Mouse (Mus musculus): ENCODE results near the gene Tbce. TPM values are rescaled to one million over a fixed set of nuclear protein-coding genes. Genes with fewer than 3 reads are reported as not detected.
"Not testable (repeated sequence)": the region's sequence is repeated elsewhere in the genome, so short reads cannot be mapped to it uniquely, and the experiment has no call there.

The Tbce gene
- polyA plus RNA-seq, 1 experiment from 2014 or later: 34.5 TPM

GRCm38 (mm10) chr13:14062209-14063012 lies 23.0 kb upstream of the Tbce start:
- Histone ChIP-seq H3K9me3 (no peaks in the 10 kb centered on the region), H3K27ac (replicated peaks) (peak overlapping the region; percentile 97), H3K4me1 (peaks cover 37% of the 10 kb centered on the region), H3K4me3 (peak overlapping the region; percentile 99), H3K4me2 (peak overlapping the region; percentile 89), H3K9ac (peak overlapping the region; percentile 93), H3K27me3 (replicated peaks) (no peaks in the 10 kb centered on the region), H3K36me3 (peaks cover 20% of the 10 kb centered on the region)
- 3% methylated on average over 11 of the region's 11 CpGs for WGBS
- ATAC-seq (ENCODE audit: extremely low read depth, insufficient number of reproducible peaks, low FRiP score, low TSS enrichment): no peak

- no peak overlapping the region for H3K4me2 ChIP-seq
- no peaks in the 10 kb centered on the region for H3K27me3 ChIP-seq (replicated peaks)
- H3K9me3 ChIP-seq: no peaks in the 10 kb centered on the region
- H3K9ac ChIP-seq: no peak overlapping the region
- H3K4me1 ChIP-seq: peaks cover 21% of the 10 kb centered on the region
- H3K36me3 ChIP-seq: peaks cover 41% of the 10 kb centered on the region
- no peak overlapping the region for H3K27ac ChIP-seq (replicated peaks)
- ATAC-seq (ENCODE audit: extremely low read depth, insufficient number of reproducible peaks, low FRiP score, low TSS enrichment): no peak
- no peak overlapping the region for H3K4me3 ChIP-seq
These were observed 20.1 kb upstream of the Tbce start for GRCm38 (mm10) chr13:14059582-14059981.

GRCm38 (mm10) chr13:14056801-14057200 lies 17.4 kb upstream of the Tbce start:
- ATAC-seq (ENCODE audit: extremely low read depth, insufficient number of reproducible peaks, low FRiP score, low TSS enrichment): no peak
- H3K4me2 ChIP-seq: no peak overlapping the region
- H3K9ac ChIP-seq: no peak overlapping the region
- peaks cover 69% of the 10 kb centered on the region for H3K36me3 ChIP-seq
- H3K4me3 ChIP-seq: no peak overlapping the region
- H3K4me1 ChIP-seq: peaks cover 14% of the 10 kb centered on the region
- no peak overlapping the region for H3K27ac ChIP-seq (replicated peaks)
- no peaks in the 10 kb centered on the region for H3K27me3 ChIP-seq (replicated peaks)
- 94% methylated on average over 3 of the region's 3 CpGs for WGBS
- no peaks in the 10 kb centered on the region for H3K9me3 ChIP-seq

GRCm38 (mm10) chr13:14049878-14050277 lies 10.4 kb upstream of the Tbce start:
- H3K4me2 ChIP-seq: no peak overlapping the region
- H3K4me3 ChIP-seq: no peak overlapping the region
- H3K27me3 ChIP-seq (replicated peaks): no peaks in the 10 kb centered on the region
- H3K9ac ChIP-seq: no peak overlapping the region
- no peak for ATAC-seq (ENCODE audit: extremely low read depth, insufficient number of reproducible peaks, low FRiP score, low TSS enrichment)
- H3K27ac ChIP-seq (replicated peaks): no peak overlapping the region
- WGBS: 67% methylated on average over 1 of the region's 1 CpGs
- no peaks in the 10 kb centered on the region for H3K4me1 ChIP-seq
- H3K9me3 ChIP-seq: no peaks in the 10 kb centered on the region
- H3K36me3 ChIP-seq: peaks cover 85% of the 10 kb centered on the region

- no peak for ATAC-seq (ENCODE audit: extremely low read depth, insufficient number of reproducible peaks, low FRiP score, low TSS enrichment)
- WGBS: 59% methylated on average over 2 of the region's 2 CpGs
These were observed 5.1 kb upstream of the Tbce start for GRCm38 (mm10) chr13:14044521-14044920.

GRCm38 (mm10) chr13:14043851-14044250 lies 4.4 kb upstream of the Tbce start:
- Histone ChIP-seq H3K9ac (no peak overlapping the region), H3K27ac (replicated peaks) (no peak overlapping the region), H3K4me1 (peaks cover 10% of the 10 kb centered on the region), H3K36me3 (peaks cover 27% of the 10 kb centered on the region), H3K27me3 (replicated peaks) (no peaks in the 10 kb centered on the region), H3K4me3 (no peak overlapping the region), H3K4me2 (no peak overlapping the region), H3K9me3 (no peaks in the 10 kb centered on the region)
- no peak for ATAC-seq (ENCODE audit: extremely low read depth, insufficient number of reproducible peaks, low FRiP score, low TSS enrichment)

More at GRCm38 (mm10) chr13:14044521-14044920, 5.1 kb upstream of the Tbce start:
- no peaks in the 10 kb centered on the region for H3K9me3 ChIP-seq
- H3K4me3 ChIP-seq: no peak overlapping the region
- no peaks in the 10 kb centered on the region for H3K27me3 ChIP-seq (replicated peaks)
- H3K9ac ChIP-seq: no peak overlapping the region
- no peak overlapping the region for H3K4me2 ChIP-seq
- H3K36me3 ChIP-seq: peaks cover 33% of the 10 kb centered on the region
- H3K4me1 ChIP-seq: peaks cover 10% of the 10 kb centered on the region
- no peak overlapping the region for H3K27ac ChIP-seq (replicated peaks)

GRCm38 (mm10) chr13:14040186-14040585 lies 748 bp upstream of the Tbce start:
- Histone ChIP-seq H3K27ac (replicated peaks) (peak overlapping the region; percentile 97), H3K27me3 (replicated peaks) (no peaks in the 10 kb centered on the region), H3K4me2 (peak overlapping the region; percentile 95), H3K9me3 (no peaks in the 10 kb centered on the region), H3K4me1 (peaks cover 19% of the 10 kb centered on the region), H3K4me3 (peak overlapping the region; percentile 82), H3K36me3 (no peaks in the 10 kb centered on the region), H3K9ac (peak overlapping the region; percentile 93)
- WGBS: 36% methylated on average over 5 of the region's 5 CpGs
- no peak for ATAC-seq (ENCODE audit: extremely low read depth, insufficient number of reproducible peaks, low FRiP score, low TSS enrichment)

- H3K9ac ChIP-seq: peak overlapping the region; percentile 93
- peak overlapping the region; percentile 82 for H3K4me3 ChIP-seq
- no peaks in the 10 kb centered on the region for H3K27me3 ChIP-seq (replicated peaks)
- 2% methylated on average over 8 of the region's 8 CpGs for WGBS
- peak overlapping the region; percentile 97 for H3K27ac ChIP-seq (replicated peaks)
- ATAC-seq (ENCODE audit: extremely low read depth, insufficient number of reproducible peaks, low FRiP score, low TSS enrichment): 0 out of 2 replicates have a peak, but pooled peaks have one; percentile 1
- H3K4me1 ChIP-seq: peaks cover 29% of the 10 kb centered on the region
- H3K36me3 ChIP-seq: no peaks in the 10 kb centered on the region
- no peaks in the 10 kb centered on the region for H3K9me3 ChIP-seq
- H3K4me2 ChIP-seq: peak overlapping the region; percentile 95
These were observed 537 bp downstream of the Tbce start for GRCm38 (mm10) chr13:14038911-14039291.

GRCm38 (mm10) chr13:14035875-14036630 lies 3.4 kb downstream of the Tbce start:
- Histone ChIP-seq H3K9ac (no peak overlapping the region), H3K36me3 (no peaks in the 10 kb centered on the region), H3K27me3 (replicated peaks) (no peaks in the 10 kb centered on the region), H3K4me3 (no peak overlapping the region), H3K4me2 (no peak overlapping the region), H3K4me1 (peaks cover 30% of the 10 kb centered on the region), H3K9me3 (no peaks in the 10 kb centered on the region), H3K27ac (replicated peaks) (no peak overlapping the region)
- WGBS: 91% methylated on average over 11 of the region's 11 CpGs
- no peak for ATAC-seq (ENCODE audit: extremely low read depth, insufficient number of reproducible peaks, low FRiP score, low TSS enrichment)

- not testable (repeated sequence) for ATAC-seq (ENCODE audit: extremely low read depth, insufficient number of reproducible peaks, low FRiP score, low TSS enrichment); H3K4me3 ChIP-seq; H3K27me3 ChIP-seq (replicated peaks); H3K4me2 ChIP-seq; H3K9me3 ChIP-seq; H3K36me3 ChIP-seq; H3K27ac ChIP-seq (replicated peaks); H3K9ac ChIP-seq
- H3K4me1 ChIP-seq: peaks cover 23% of the 10 kb centered on the region
- WGBS: 85% methylated on average over 3 of the region's 3 CpGs
These were observed 4.1 kb downstream of the Tbce start for GRCm38 (mm10) chr13:14035352-14035751.

GRCm38 (mm10) chr13:14034073-14034348 lies 5.4 kb downstream of the Tbce start:
- H3K36me3 ChIP-seq: peaks cover 5% of the 10 kb centered on the region
- peak; percentile 71 for ATAC-seq (ENCODE audit: extremely low read depth, insufficient number of reproducible peaks, low FRiP score, low TSS enrichment)
- no peak overlapping the region for H3K4me2 ChIP-seq
- no peak overlapping the region for H3K9ac ChIP-seq
- H3K27me3 ChIP-seq (replicated peaks): no peaks in the 10 kb centered on the region
- H3K27ac ChIP-seq (replicated peaks): peak overlapping the region; percentile 36; the same call in 1 of the 2 replicates
- H3K4me1 ChIP-seq: peaks cover 20% of the 10 kb centered on the region
- no peaks in the 10 kb centered on the region for H3K9me3 ChIP-seq
- H3K4me3 ChIP-seq: no peak overlapping the region
